Comparison of ENCODE assay signal across 8 mouse cellular contexts in genomic region chr13:21171156-21171530, GRCm38 (mm10). TPM values are rescaled to one million over a fixed set of nuclear protein-coding genes. Genes with fewer than 3 reads are reported as not detected.
DNase-seq lines count a peak whose midpoint lies in the region; ATAC-seq and TF ChIP-seq lines count a peak whose summit lies in the region.

No protein-coding gene starts in this region.

- TF ChIP-seq CTCF in brain, embryonic 14.5 days (IDR thresholded peaks at IDR 0.05; ENCODE audit: borderline replicate concordance, extremely low read depth, insufficient read depth, insufficient read length): no peak
- no peak for TF ChIP-seq CTCF in liver, embryonic 14.5 days (IDR thresholded peaks at IDR 0.05; ENCODE audit: low read depth)

- no peaks in the 10 kb centered on the region for H3K9me3 ChIP-seq in forebrain, embryonic 15.5 days
- no peaks in the 10 kb centered on the region for H3K9me3 ChIP-seq in liver, embryonic 14.5 days (ENCODE audit: control insufficient read depth, low read length)

- peak; percentile 34 for DNase-seq in kidney, postnatal 10 days
- DNase-seq in kidney, adult 18-20 months: no peak
- peak; percentile 60 for DNase-seq in brain, embryonic 14.5 days (ENCODE audit: low read depth)
- DNase-seq in liver, embryonic 14.5 days (ENCODE audit: low read depth in 3 of 3, low spot score in 3 of 3): no peak
- peak; percentile 43 for DNase-seq in yolk sac, embryonic 10.5 days (ENCODE audit: low spot score)
- no peak for DNase-seq in right cerebral cortex, postnatal 14 days

- H3K9ac ChIP-seq in forebrain, embryonic 15.5 days (replicated peaks): peak overlapping the region; percentile 34; the same call in 1 of the 2 replicates
- H3K9ac ChIP-seq in liver, embryonic 14.5 days (replicated peaks): 0 out of 2 replicates have a peak overlapping the region, but pooled peaks have one; percentile 5

- H3K27ac ChIP-seq in forebrain, embryonic 15.5 days (replicated peaks): no peak overlapping the region
- H3K27ac ChIP-seq in liver, embryonic 14.5 days: no peak overlapping the region

- no peaks in the 10 kb centered on the region for H3K36me3 ChIP-seq in forebrain, embryonic 15.5 days
- H3K36me3 ChIP-seq in liver, embryonic 14.5 days (replicated peaks; ENCODE audit: control insufficient read depth, insufficient read depth, low read depth): no peaks in the 10 kb centered on the region

- peak overlapping the region; percentile 58 for H3K4me2 ChIP-seq in forebrain, embryonic 15.5 days (replicated peaks)
- H3K4me2 ChIP-seq in liver, embryonic 14.5 days (ENCODE audit: low read depth): peak overlapping the region; percentile 99

- 7% methylated on average over 15 of the region's 15 CpGs for WGBS in forebrain, embryonic 15.5 days
- 26% methylated on average over 15 of the region's 15 CpGs for WGBS in liver, embryonic 14.5 days (ENCODE audit: insufficient replicate concordance)

- no peak for TF ChIP-seq EP300 in liver, embryonic 14.5 days (IDR thresholded peaks at IDR 0.05; ENCODE audit: low read depth)

- no peak for TF ChIP-seq POLR2A in brain, embryonic 14.5 days (IDR thresholded peaks at IDR 0.05; ENCODE audit: borderline replicate concordance, extremely low read depth, insufficient read depth, insufficient read length, poor library complexity, severe bottlenecking)

- no peaks in the 10 kb centered on the region for H3K27me3 ChIP-seq in forebrain, embryonic 15.5 days
- H3K27me3 ChIP-seq in liver, embryonic 14.5 days (ENCODE audit: control insufficient read depth, insufficient read depth, low read length): no peaks in the 10 kb centered on the region; the same call in 1 of the 2 replicates

- H3K4me1 ChIP-seq in forebrain, embryonic 15.5 days: peaks cover 27% of the 10 kb centered on the region
- H3K4me1 ChIP-seq in liver, embryonic 14.5 days (replicated peaks; ENCODE audit: control insufficient read depth in 2 of 2, insufficient read depth in 2 of 2, low read length in 1 of 2): peaks cover 8 to 19% of the 10 kb centered on the region in 2 experiments

- peak overlapping the region; percentile 52 for H3K4me3 ChIP-seq in forebrain, embryonic 15.5 days
- peak overlapping the region in 1 of 2 experiments; percentile 60; a peak in 3 of 4 replicates for H3K4me3 ChIP-seq in liver, embryonic 14.5 days (ENCODE audit: insufficient read depth in 1 of 2, low read depth in 2 of 2, low read length in 2 of 2)

- no peak for ATAC-seq in forebrain, embryonic 15.5 days (replicated peaks)
- no peak for ATAC-seq in liver, embryonic 14.5 days (ENCODE audit: insufficient read depth)
- ATAC-seq in activated CD4-positive, CD25-positive, alpha-beta regulatory T cell, adult 4 months: no peak

RNA-seq across cellular contexts. Expression of gene Trim27, which starts 8.1 kb away (rescaled TPM):
- polyA plus RNA-seq in brain, embryonic 14.5 days (2012; rRNA removed): 67.8 and 78.2 TPM in 2 replicates
- 98.8 and 101 TPM in 2 replicates for polyA plus RNA-seq in forebrain, embryonic 15.5 days (2015; fragmentation: Nextera tagmentation; extraction: Ambion mirVana)
- 28.0 and 36.9 TPM in 2 replicates for polyA plus RNA-seq in liver, embryonic 14.5 days (2012; rRNA removed)
- 50.9 and 56.1 TPM in 2 replicates for polyA plus RNA-seq in liver, embryonic 14.5 days (2014; fragmentation: Nextera tagmentation; extraction: Ambion mirVana)
- polyA plus RNA-seq in activated CD4-positive, CD25-positive, alpha-beta regulatory T cell, adult 4 months (2017; shearing (Covaris generic)): 10 to 100 TPM; 16.2 to 18.4 TPM

RNA-seq across cellular contexts. Expression of gene Olfr1368, which starts 25.5 kb away (rescaled TPM):
- polyA plus RNA-seq in brain, embryonic 14.5 days (2012; rRNA removed): not detected in 2 replicates
- polyA plus RNA-seq in forebrain, embryonic 15.5 days (2015; fragmentation: Nextera tagmentation; extraction: Ambion mirVana): not detected in 2 replicates
- polyA plus RNA-seq in liver, embryonic 14.5 days (2012; rRNA removed): not detected in 2 replicates
- polyA plus RNA-seq in liver, embryonic 14.5 days (2014; fragmentation: Nextera tagmentation; extraction: Ambion mirVana): not detected in 2 replicates
- not detected for polyA plus RNA-seq in activated CD4-positive, CD25-positive, alpha-beta regulatory T cell, adult 4 months (2017; shearing (Covaris generic))

RNA-seq across cellular contexts. Expression of gene Olfr263, which starts 41.7 kb away (rescaled TPM):
- polyA plus RNA-seq in brain, embryonic 14.5 days (2012; rRNA removed): not detected in 2 replicates
- not detected in 2 replicates for polyA plus RNA-seq in forebrain, embryonic 15.5 days (2015; fragmentation: Nextera tagmentation; extraction: Ambion mirVana)
- not detected in 2 replicates for polyA plus RNA-seq in liver, embryonic 14.5 days (2012; rRNA removed)
- not detected in 2 replicates for polyA plus RNA-seq in liver, embryonic 14.5 days (2014; fragmentation: Nextera tagmentation; extraction: Ambion mirVana)
- polyA plus RNA-seq in activated CD4-positive, CD25-positive, alpha-beta regulatory T cell, adult 4 months (2017; shearing (Covaris generic)): not detected

RNA-seq across cellular contexts. Expression of gene Olfr1369-ps1, which starts 59.9 kb away (rescaled TPM):
- polyA plus RNA-seq in brain, embryonic 14.5 days (2012; rRNA removed): not detected in 2 replicates
- polyA plus RNA-seq in forebrain, embryonic 15.5 days (2015; fragmentation: Nextera tagmentation; extraction: Ambion mirVana): 0.06 TPM in 1 of 2 replicates, not detected in the other
- polyA plus RNA-seq in liver, embryonic 14.5 days (2012; rRNA removed): not detected in 2 replicates
- 0.03 TPM in 1 of 2 replicates, not detected in the other for polyA plus RNA-seq in liver, embryonic 14.5 days (2014; fragmentation: Nextera tagmentation; extraction: Ambion mirVana)
- under 1 TPM; 0.09 to 0.13 TPM for polyA plus RNA-seq in activated CD4-positive, CD25-positive, alpha-beta regulatory T cell, adult 4 months (2017; shearing (Covaris generic))

Comparison
In these comparisons a context has a peak if more than half of its experiments do, and no peak if none do; other contexts are left out.
1. DNase-seq: peak in kidney, postnatal 10 days (single experiment), brain, embryonic 14.5 days (single experiment) and yolk sac, embryonic 10.5 days (single experiment); none in kidney, adult 18-20 months (single experiment), liver, embryonic 14.5 days (0 of 3) and right cerebral cortex, postnatal 14 days (single experiment).